Mouse (Mus musculus): ENCODE measurements around the gene Psmb11. TPM values are rescaled to one million over a fixed set of nuclear protein-coding genes. Genes with fewer than 3 reads are reported as not detected.
"Not testable (repeated sequence)": the region's sequence is repeated elsewhere in the genome, so short reads cannot be mapped to it uniquely, and the experiment has no call there.

Psmb11 gene
- total RNA-seq, 2 experiments from 2014 or later = 0.21 to 0.25 TPM

DNA sequence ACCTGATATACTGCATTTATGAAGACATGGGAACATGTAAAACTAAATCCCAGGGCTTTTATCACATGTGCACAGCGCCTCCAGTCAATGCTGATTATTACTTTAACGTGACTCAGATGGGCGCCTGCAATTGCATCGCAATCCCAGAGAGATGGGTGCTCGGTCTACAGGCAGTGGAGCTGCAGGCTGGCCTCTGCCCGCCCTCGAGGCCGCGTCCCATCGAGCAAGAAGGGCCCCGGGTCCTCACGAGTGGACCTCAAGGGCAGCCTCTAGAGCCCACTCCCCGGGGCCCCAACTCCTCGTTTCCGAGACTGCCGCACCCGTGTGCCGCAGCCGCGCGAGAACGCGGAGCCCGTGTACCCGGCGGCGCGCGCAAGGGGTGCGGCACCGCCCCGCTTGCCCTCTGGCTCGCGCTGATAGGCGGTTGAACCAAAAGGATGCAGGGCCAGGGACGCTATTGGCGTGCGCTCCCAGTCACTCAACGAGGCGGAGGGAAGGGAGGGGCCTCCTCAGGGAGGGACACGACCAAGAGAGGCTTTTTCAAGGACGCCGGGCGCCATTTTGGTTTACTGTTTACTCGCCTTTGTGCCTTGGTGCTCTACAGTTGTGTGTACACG lies 18.1 kb upstream of the Psmb11 start:
- DNase-seq (ENCODE audit: low spot score in 2 of 2) = peak; percentile 95 to 96

- DNase-seq (ENCODE audit: low spot score in 2 of 2) = no peak
These were observed 17.5 kb upstream of the Psmb11 start for GRCm38 (mm10) chr14:54603686-54604085.

DNA sequence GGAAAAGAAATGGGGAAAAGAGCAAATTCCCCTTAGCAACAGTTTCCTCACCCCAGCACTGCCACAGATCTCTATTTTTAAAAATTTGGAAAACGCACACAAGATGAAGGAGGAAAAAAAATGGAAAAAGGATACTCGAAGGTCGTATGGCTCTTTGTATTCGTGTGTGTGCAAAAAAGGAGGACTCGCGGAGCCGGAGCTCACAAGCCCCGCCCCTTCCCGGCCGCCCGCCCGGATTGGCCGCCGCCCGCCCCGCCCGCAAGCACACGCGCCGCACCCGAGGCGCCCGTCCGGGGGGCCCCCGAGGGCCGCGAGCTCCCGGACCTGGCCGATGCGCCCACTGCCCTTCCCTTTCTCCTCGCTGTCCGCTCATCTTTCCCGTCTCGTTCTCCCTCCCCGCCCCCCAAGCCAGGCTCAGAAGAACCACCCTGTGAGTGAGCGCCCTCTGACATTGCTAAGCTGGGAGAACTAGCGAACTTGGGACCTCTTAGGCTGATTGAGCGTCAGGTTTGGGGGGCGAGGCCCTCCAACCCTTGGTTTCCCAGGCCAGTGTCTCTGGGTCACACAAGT lies 15.4 kb upstream of the Psmb11 start, which contains the start of gene 4931414P19Rik:
4931414P19Rik (minus strand) TSS at position 242 of the 570 bp plus-strand sequence.
- peak; percentile 73 to 84 for DNase-seq (ENCODE audit: low spot score in 2 of 2)

GRCm38 (mm10) chr14:54607226-54607625 lies 14.0 kb upstream of the Psmb11 start:
- no peak for DNase-seq (ENCODE audit: low spot score in 2 of 2)

DNA sequence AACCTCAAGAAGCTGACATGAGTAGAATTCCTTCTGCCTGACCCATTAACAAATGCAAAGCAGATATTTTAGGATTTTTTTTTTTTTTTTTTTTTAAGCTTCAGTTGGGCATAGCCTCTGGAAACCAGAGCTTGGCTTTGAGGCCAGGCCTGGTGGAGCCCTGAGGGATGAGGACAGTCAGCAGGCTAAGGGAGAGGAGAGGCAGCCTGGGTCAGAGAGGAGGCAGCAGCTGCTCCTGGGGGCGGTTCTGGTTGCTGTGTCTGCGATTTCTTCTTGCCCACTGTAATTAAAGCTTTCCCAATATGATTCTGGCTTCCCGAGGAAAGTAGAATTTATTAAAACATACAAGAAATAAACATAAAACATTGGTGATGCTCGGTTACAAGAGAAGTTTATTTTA lies 12.0 kb upstream of the Psmb11 start:
- DNase-seq (ENCODE audit: low spot score in 2 of 2) = no peak

DNA sequence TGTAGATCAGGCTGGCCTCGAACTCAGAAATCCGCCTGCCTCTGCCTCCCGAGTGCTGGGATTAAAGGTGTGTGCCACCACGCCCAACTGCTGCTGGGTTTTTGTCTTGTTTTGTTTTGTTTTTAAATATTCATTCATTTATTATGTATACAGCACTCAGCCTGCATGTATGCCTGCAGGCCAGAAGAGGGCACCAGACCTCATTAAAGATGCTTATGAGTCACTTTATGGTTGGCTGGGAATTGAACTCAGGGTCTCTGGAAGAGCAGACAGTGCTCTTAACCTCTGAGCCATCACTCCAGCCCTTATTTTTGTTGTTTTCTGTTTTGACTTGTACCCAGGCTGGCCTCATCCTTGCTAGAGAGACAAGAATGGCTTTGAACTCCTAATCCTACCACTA lies 11.3 kb upstream of the Psmb11 start:
- no peak for DNase-seq (ENCODE audit: low spot score in 2 of 2)

GRCm38 (mm10) chr14:54610648-54611047 lies 10.6 kb upstream of the Psmb11 start:
- DNase-seq (ENCODE audit: low spot score in 2 of 2) = no peak

- not testable (repeated sequence) for DNase-seq (ENCODE audit: low spot score in 2 of 2)
These were observed 7.1 kb upstream of the Psmb11 start for GRCm38 (mm10) chr14:54614130-54614529.

- no peak for DNase-seq (ENCODE audit: low spot score in 2 of 2)
These were observed 4.9 kb upstream of the Psmb11 start for GRCm38 (mm10) chr14:54616226-54616825.

GRCm38 (mm10) chr14:54617152-54617896 lies 3.9 kb upstream of the Psmb11 start:
- DNase-seq (ENCODE audit: low spot score in 2 of 2) = no peak

DNA sequence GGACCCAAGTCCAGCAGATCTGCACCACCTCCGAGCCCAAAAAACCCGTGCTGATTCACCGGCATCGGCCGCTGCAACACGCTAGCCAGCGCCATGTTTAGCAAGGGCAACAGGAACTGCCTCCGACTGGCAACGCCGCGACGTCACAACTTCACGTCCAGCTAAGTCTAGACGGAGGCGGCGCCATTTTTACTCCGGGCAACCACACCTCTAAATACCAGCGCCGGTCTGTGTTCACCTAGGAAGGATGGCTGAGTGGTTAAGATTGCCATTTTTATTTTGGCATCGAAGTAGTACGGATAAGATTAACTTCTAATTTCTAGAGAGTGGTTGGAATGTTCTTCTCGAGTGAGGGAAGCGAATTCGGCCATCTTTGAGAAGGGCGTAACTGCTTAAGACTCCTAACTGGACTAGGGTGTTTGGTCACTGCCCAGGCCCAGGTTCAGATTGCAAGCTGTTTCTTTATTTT lies 3.3 kb upstream of the Psmb11 start, which contains the start of gene Psmb5:
Psmb5 (minus strand) TSS at position 126 of the 469 bp plus-strand sequence.
- DNase-seq (ENCODE audit: low spot score in 2 of 2) = peak; percentile 89 to 90

DNA sequence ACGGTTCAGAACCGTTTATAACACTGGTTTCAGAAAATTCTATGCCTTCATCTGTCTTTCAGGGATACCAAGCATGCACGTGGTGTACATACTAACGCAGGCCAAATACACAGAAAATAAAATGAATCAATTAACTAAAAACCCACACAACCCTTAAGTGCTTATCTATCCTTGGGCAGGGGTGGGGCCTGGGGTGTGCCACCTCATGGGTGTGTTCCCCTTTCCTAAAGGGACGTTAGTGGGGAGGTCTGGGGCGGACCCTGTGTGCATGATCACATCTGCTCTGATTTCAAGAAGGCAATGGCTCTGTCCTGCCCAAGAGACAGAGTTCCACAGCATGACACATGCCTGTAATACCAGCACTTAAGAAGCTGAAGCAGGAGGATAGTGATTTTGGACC lies 2.1 kb downstream of the Psmb11 start:
- DNase-seq (ENCODE audit: low spot score in 2 of 2) = no peak

- peak in 1 of 2 experiments; percentile 15 for DNase-seq (ENCODE audit: low spot score in 2 of 2)
These were observed 3.7 kb downstream of the Psmb11 start for GRCm38 (mm10) chr14:54624976-54625375.

DNA sequence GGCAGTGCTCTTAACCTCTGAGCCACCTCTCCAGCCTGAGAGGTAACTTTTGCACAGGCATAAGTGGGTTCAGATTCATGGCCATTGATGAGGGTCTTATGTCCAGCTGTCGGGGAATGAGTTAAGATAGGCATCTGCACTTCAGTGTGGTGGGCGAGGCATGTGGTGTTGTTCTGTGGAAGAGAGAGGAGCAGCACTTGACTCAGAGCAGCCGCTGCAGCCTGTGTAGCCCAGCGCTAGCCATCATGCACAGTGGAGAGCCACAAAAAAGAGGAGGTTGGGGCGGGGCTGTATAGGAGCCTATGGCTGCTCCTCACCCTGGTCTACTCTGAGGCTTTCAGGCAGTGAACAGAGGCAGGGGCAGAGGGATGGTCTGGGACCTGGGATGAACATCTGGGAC lies 6.9 kb downstream of the Psmb11 start:
- no peak for DNase-seq (ENCODE audit: low spot score in 2 of 2)

DNA sequence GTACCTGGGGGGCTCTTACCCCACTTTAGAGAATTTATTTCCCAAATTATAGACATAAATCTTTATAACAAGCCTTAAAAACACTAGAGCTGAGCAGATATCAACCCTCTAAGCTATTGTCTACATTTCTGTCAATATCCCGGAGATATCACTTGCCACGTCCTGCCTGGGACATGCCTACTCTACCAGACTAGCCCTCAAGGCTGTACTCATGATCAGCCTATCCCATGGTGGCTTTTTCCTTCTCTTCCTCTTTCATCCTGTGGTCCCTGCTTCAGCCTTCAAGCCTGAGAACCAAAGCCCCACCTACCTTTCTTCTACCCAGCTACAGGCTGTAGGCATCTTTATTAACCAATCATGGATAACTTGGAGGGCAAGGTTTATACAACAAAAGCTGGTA lies 8.6 kb downstream of the Psmb11 start:
- DNase-seq (ENCODE audit: low spot score in 2 of 2) = no peak

- peak in 1 of 2 experiments; percentile 24 for DNase-seq (ENCODE audit: low spot score in 2 of 2)
These were observed 9.5 kb downstream of the Psmb11 start for GRCm38 (mm10) chr14:54630583-54631239.

- no peak for DNase-seq (ENCODE audit: low spot score in 2 of 2)
These were observed 10.0 kb downstream of the Psmb11 start for GRCm38 (mm10) chr14:54631240-54631599.

GRCm38 (mm10) chr14:54632252-54632651 lies 11.0 kb downstream of the Psmb11 start:
- no peak for DNase-seq (ENCODE audit: low spot score in 2 of 2)

DNA sequence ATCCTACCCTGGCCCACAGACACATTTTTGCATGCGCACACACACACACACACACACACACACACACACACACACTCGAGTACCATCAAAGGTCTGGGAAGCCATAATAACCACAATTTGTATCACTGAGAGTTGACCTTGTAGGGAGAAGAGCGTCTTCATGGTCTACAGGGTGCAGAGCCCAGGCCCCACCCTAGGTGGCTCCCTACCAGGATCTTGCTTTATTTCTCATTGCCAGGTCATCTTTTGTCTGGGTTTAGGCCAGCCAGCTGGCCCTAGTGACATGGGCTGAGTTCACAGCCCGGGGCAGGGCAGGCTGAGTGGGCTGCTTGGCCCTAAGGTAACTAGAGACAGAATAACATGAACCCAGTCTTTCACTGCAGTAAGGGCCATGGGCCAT lies 12.9 kb downstream of the Psmb11 start:
- DNase-seq (ENCODE audit: low spot score in 2 of 2) = no peak

DNA sequence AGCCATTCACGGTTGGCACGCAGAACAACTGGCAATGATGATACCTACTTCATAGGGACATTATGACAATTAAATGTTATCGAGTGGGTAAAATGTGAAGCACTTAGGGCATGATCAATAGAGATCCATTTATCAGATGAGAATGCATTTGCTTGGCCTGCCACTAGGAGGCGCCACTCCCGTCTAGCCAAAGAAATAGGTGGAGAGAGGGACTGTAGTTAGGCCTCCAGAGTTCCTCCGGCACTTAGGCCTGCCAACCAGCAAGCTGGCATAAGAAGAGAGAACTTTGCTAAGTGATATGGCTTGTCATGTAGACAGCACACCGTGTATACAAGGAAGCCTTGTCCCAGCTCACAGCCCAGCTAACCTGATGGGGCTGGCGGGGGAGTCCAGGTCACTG lies 15.7 kb downstream of the Psmb11 start:
- peak; percentile 65 to 67 for DNase-seq (ENCODE audit: low spot score in 2 of 2)

- peak; percentile 43 to 65 for DNase-seq (ENCODE audit: low spot score in 2 of 2)
These were observed 17.0 kb downstream of the Psmb11 start for GRCm38 (mm10) chr14:54638210-54638609.

All from layer of hippocampus, postnatal 10 days (tissue).